Mouse (Mus musculus) liver, embryonic 13.5 days (tissue): Measurements from ENCODE around the gene Hils1. TPM values are rescaled to one million over a fixed set of nuclear protein-coding genes. Genes with fewer than 3 reads are reported as not detected.

ENCODE experiments used
- ATAC-seq: fragments of 200-750 bp; cut with Nextera tagmentation; 2 replicates; pipeline ENCODE4 v1.8.0; 2017; ENCODE audit warnings: low read depth, mild to moderate bottlenecking, moderate number of reproducible peaks, moderate library complexity
- DNase-seq: peaks from one replicate; pipeline ENCODE4 v3.0.0; 2022
- H3K27ac ChIP-seq: fragments of 300-500 bp; sonication (generic); 2 replicates; pipeline ENCODE4 v1.5.1; 2015; ENCODE audit warnings: moderate library complexity, mild to moderate bottlenecking, inconsistent platforms
- H3K27me3 ChIP-seq: fragments of 300-500 bp; sonication (generic); 2 replicates; pipeline ENCODE4 v1.6.1; 2015; ENCODE audit warnings: mild to moderate bottlenecking, inconsistent platforms
- H3K36me3 ChIP-seq: fragments of 300-500 bp; sonication (generic); 2 replicates; pipeline ENCODE4 v1.6.1; 2015; ENCODE audit warnings: mild to moderate bottlenecking, inconsistent platforms
- H3K4me1 ChIP-seq: fragments of 300-500 bp; sonication (generic); replicated peaks from 2 replicates; pipeline ENCODE4 v1.6.1; 2015; ENCODE audit warnings: inconsistent platforms
- H3K4me2 ChIP-seq: fragments of 300-500 bp; sonication (generic); 2 replicates; pipeline ENCODE4 v1.6.1; 2015; ENCODE audit warnings: inconsistent platforms, mild to moderate bottlenecking, moderate library complexity
- H3K4me3 ChIP-seq: fragments of 300-500 bp; sonication (generic); replicated peaks from 2 replicates; pipeline ENCODE4 v1.5.1; 2015; ENCODE audit warnings: mild to moderate bottlenecking, inconsistent platforms
- H3K9ac ChIP-seq: fragments of 300-500 bp; sonication (generic); 2 replicates; pipeline ENCODE4 v1.6.1; 2015; ENCODE audit warnings: mild to moderate bottlenecking, inconsistent platforms
- H3K9me3 ChIP-seq: fragments of 300-500 bp; sonication (generic); replicated peaks from 2 replicates; pipeline ENCODE4 v1.6.1; 2016; ENCODE audit warnings: inconsistent platforms
- WGBS: fragments of 180-500 bp; shearing (Covaris S2); methylation state at CpG from one replicate; pipeline ENCODE4 v1.1.7; 2015; ENCODE audit not compliant: insufficient replicate concordance; 5-methylcytosine and 5-hydroxymethylcytosine counted together
- polyA plus RNA-seq: library from polyadenylated mRNA; unstranded; fragments of >200 nt; fragmentation: Nextera tagmentation; extraction: Ambion mirVana; gene quantifications from 2 replicates; pipeline ENCODE4 v1.2.1, GENCODE M21; 2015

Hils1 gene
- polyA plus RNA-seq, 1 experiment from 2014 or later = not detected

- H3K36me3 ChIP-seq = no peaks in the 10 kb centered on the region
- DNase-seq (peak; percentile 78), ATAC-seq (peak; percentile 42)
- no peaks in the 10 kb centered on the region for H3K27me3 ChIP-seq
- H3K4me3 ChIP-seq = peak overlapping the region; percentile 92
- peaks cover 87% of the 10 kb centered on the region for H3K4me1 ChIP-seq
- no peaks in the 10 kb centered on the region for H3K9me3 ChIP-seq
- H3K4me2 ChIP-seq = peak overlapping the region; percentile 97
- H3K9ac ChIP-seq = peak overlapping the region; percentile 98
- peak overlapping the region; percentile 91 for H3K27ac ChIP-seq
- whole genome bisulfite sequencing = 0% methylated on average over 12 of the region's 12 CpGs
Observed at GRCm38 (mm10) chr11:94989562-94990017, 22.2 kb downstream of the Hils1 start.

GRCm38 (mm10) chr11:94990102-94990748 is 22.8 kb downstream of the Hils1 start:
- 34% methylated on average over 6 of the region's 6 CpGs for WGBS
- peak overlapping the region; percentile 91 for H3K27ac ChIP-seq
- no peaks in the 10 kb centered on the region for H3K27me3 ChIP-seq
- H3K4me3 ChIP-seq = peak overlapping the region; percentile 92
- no peak for DNase-seq
- peaks cover 4% of the 10 kb centered on the region for H3K36me3 ChIP-seq
- H3K9ac ChIP-seq = peak overlapping the region; percentile 98
- H3K4me1 ChIP-seq = peaks cover 87% of the 10 kb centered on the region
- peak overlapping the region; percentile 97 for H3K4me2 ChIP-seq
- ATAC-seq = peak; percentile 2; the same call in 1 of the 2 replicates
- no peaks in the 10 kb centered on the region for H3K9me3 ChIP-seq

GRCm38 (mm10) chr11:94990749-94991577 is 23.6 kb downstream of the Hils1 start, which contains the start of gene Ppp1r9b:
Ppp1r9b (plus strand) TSS chr11:94991035.
- H3K9me3 ChIP-seq = no peaks in the 10 kb centered on the region
- H3K4me1 ChIP-seq = peaks cover 88% of the 10 kb centered on the region
- H3K27me3 ChIP-seq = no peaks in the 10 kb centered on the region
- H3K27ac ChIP-seq = peak within 1 kb of the TSS; percentile 91
- H3K9ac ChIP-seq = peak within 1 kb of the TSS; percentile 98
- peak within 1 kb of the TSS; percentile 97 for H3K4me2 ChIP-seq
- WGBS = under 1% methylated on average over 56 of the region's 69 CpGs
- DNase-seq (peak; percentile 88), ATAC-seq (peak; percentile 83)
- H3K4me3 ChIP-seq = peak within 1 kb of the TSS; percentile 92
- H3K36me3 ChIP-seq = peaks cover 10% of the 10 kb centered on the region

- Histone ChIP-seq H3K9ac (peak overlapping the region; percentile 98), H3K4me3 (peak overlapping the region; percentile 92), H3K4me1 (peaks cover 88% of the 10 kb centered on the region), H3K36me3 (peaks cover 19% of the 10 kb centered on the region), H3K27ac (peak overlapping the region; percentile 91), H3K4me2 (peak overlapping the region; percentile 97), H3K27me3 (no peaks in the 10 kb centered on the region), H3K9me3 (no peaks in the 10 kb centered on the region)
- ATAC-seq (peak; percentile 6; the same call in 1 of the 2 replicates), DNase-seq (no peak)
- under 1% methylated on average over 99 of the region's 99 CpGs for WGBS
Observed at GRCm38 (mm10) chr11:94991641-94992479, 24.5 kb downstream of the Hils1 start.

DNA sequence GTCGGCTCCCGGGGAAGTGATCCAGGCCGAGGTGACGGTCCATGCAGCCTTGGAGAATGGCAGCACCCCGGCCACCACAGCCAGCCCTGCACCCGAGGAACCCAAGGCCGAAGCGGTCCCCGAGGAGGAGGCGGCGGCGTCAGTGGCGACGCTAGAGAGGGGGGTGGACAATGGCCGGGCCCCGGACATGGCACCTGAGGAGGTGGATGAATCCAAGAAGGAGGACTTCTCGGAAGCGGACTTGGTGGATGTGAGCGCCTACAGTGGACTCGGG is 25.0 kb downstream of the Hils1 start:
- WGBS = under 1% methylated on average over 20 of the region's 20 CpGs

GRCm38 (mm10) chr11:94992754-94993606 is 25.6 kb downstream of the Hils1 start:
- WGBS = 1% methylated on average over 22 of the region's 22 CpGs
- no peaks in the 10 kb centered on the region for H3K9me3 ChIP-seq
- peak overlapping the region; percentile 91 for H3K27ac ChIP-seq
- DNase-seq = no peak
- peak overlapping the region; percentile 97 for H3K4me2 ChIP-seq
- H3K36me3 ChIP-seq = peaks cover 27% of the 10 kb centered on the region
- H3K4me3 ChIP-seq = peak overlapping the region; percentile 92
- peak overlapping the region; percentile 98 for H3K9ac ChIP-seq
- no peak for ATAC-seq
- peaks cover 88% of the 10 kb centered on the region for H3K4me1 ChIP-seq
- no peaks in the 10 kb centered on the region for H3K27me3 ChIP-seq

More for the DNA sequence above, 25.0 kb downstream of the Hils1 start:
- Histone ChIP-seq H3K27me3 (no peaks in the 10 kb centered on the region), H3K4me1 (peaks cover 88% of the 10 kb centered on the region), H3K9me3 (no peaks in the 10 kb centered on the region), H3K4me2 (peak overlapping the region; percentile 97), H3K36me3 (peaks cover 24% of the 10 kb centered on the region), H3K9ac (peak overlapping the region; percentile 98), H3K27ac (peak overlapping the region; percentile 91), H3K4me3 (peak overlapping the region; percentile 92)
- ATAC-seq (no peak), DNase-seq (no peak)

DNA sequence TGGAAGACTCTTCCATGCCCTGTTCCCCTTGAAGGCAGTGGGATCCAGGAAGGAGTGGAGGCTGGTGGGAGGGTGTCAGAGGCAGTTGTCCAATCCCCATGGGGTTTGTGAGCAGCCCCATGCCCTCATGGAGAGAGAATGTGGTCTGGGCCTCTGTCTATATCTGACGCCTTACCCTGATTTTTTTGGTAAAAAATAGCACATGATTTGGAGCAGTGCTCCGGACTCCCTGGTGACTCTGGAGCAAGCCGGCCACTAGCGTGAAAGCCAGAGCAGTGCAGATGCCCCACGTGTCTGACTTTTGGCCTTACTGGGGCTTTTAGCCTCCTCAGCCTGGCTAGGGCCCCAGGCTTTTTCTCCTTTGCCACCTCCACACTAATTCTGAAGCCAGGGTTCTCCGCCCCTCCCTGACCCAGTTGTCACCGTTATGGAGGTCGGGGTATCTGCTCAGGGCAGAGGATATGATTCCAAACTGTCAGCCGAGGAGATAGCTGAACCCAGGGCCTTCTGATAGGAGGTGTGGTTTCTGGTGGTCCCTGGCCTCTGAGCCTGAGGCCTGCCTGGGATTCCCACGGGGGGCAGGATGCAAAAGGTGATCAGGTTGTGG is 26.9 kb downstream of the Hils1 start:
- no peak for DNase-seq
- peak overlapping the region; percentile 98 for H3K9ac ChIP-seq
- peak overlapping the region; percentile 91 for H3K27ac ChIP-seq

DNA sequence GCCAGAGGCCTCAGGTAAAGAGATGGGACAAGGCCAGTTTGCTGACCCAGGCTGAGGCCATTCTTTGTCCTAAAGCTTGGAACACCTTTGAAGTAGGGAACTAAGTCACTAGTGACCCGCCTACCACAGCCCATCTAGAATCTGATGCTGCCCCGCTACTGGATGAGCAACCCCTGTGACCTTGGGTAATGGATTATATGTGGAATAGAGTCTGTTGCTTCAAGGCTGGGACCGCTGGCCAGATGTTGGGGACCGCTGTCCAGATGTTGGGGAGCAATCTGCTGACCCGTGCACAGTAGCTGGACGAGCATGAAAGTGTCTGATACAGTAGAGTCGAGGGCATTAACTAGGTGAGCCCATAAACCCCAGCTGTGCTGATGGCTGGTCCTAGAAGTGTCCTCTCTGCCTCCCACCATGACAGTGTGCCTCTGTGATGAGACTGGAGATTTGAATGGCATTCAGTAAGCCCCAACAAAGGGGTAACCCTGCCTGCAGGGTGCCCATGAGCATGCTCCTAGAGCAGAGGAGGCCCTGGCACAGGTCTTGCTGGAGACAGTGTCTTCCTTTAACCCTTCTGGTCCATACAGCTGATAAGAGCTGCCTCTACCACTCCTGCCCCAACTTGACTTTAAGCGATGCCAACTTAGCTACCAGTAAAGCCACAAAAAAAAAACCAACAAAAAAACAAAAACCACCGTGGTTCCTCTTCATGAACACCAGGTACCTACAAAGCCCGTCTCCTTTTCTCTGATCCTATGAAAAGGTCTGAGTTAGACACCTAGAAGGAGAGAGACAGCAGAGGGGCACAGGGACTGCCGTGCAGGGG is 27.8 kb downstream of the Hils1 start:
- no peaks in the 10 kb centered on the region for H3K27me3 ChIP-seq
- no peaks in the 10 kb centered on the region for H3K9me3 ChIP-seq
- H3K36me3 ChIP-seq = peaks cover 49% of the 10 kb centered on the region
- peak overlapping the region; percentile 97 for H3K4me2 ChIP-seq
- peak overlapping the region; percentile 91 for H3K27ac ChIP-seq
- H3K9ac ChIP-seq = peak overlapping the region; percentile 98
- no peak for ATAC-seq
- H3K4me3 ChIP-seq = peak overlapping the region; percentile 92
- 57% methylated on average over 11 of the region's 11 CpGs for WGBS
- no peak for DNase-seq
- peaks cover 88% of the 10 kb centered on the region for H3K4me1 ChIP-seq

More for the DNA sequence above, 26.9 kb downstream of the Hils1 start:
- peaks cover 40% of the 10 kb centered on the region for H3K36me3 ChIP-seq
- H3K4me3 ChIP-seq = peak overlapping the region; percentile 92
- H3K4me1 ChIP-seq = peaks cover 88% of the 10 kb centered on the region
- no peaks in the 10 kb centered on the region for H3K9me3 ChIP-seq
- 23% methylated on average over 10 of the region's 10 CpGs for WGBS
- ATAC-seq = no peak
- H3K27me3 ChIP-seq = no peaks in the 10 kb centered on the region
- peak overlapping the region; percentile 97 for H3K4me2 ChIP-seq

- no peaks in the 10 kb centered on the region for H3K9me3 ChIP-seq
- peak overlapping the region; percentile 98 for H3K9ac ChIP-seq
- DNase-seq = no peak
- peak overlapping the region; percentile 97 for H3K4me2 ChIP-seq
- H3K36me3 ChIP-seq = peaks cover 58% of the 10 kb centered on the region
- peak overlapping the region; percentile 92 for H3K4me3 ChIP-seq
- H3K27ac ChIP-seq = peak overlapping the region; percentile 91
- H3K27me3 ChIP-seq = no peaks in the 10 kb centered on the region
- peaks cover 92% of the 10 kb centered on the region for H3K4me1 ChIP-seq
- WGBS = 78% methylated on average over 8 of the region's 8 CpGs
- ATAC-seq = no peak
Observed at GRCm38 (mm10) chr11:94996101-94996500, 28.7 kb downstream of the Hils1 start.
